Mouse (Mus musculus): Measurements from ENCODE around the gene Fdx1l. TPM values are rescaled to one million over a fixed set of nuclear protein-coding genes. Genes with fewer than 3 reads are reported as not detected.

Fdx1l gene
- polyA plus RNA-seq (2015; fragmentation: Nextera tagmentation; extraction: Ambion mirVana), result 26.7 and 29.9 TPM in 2 replicates

DNA sequence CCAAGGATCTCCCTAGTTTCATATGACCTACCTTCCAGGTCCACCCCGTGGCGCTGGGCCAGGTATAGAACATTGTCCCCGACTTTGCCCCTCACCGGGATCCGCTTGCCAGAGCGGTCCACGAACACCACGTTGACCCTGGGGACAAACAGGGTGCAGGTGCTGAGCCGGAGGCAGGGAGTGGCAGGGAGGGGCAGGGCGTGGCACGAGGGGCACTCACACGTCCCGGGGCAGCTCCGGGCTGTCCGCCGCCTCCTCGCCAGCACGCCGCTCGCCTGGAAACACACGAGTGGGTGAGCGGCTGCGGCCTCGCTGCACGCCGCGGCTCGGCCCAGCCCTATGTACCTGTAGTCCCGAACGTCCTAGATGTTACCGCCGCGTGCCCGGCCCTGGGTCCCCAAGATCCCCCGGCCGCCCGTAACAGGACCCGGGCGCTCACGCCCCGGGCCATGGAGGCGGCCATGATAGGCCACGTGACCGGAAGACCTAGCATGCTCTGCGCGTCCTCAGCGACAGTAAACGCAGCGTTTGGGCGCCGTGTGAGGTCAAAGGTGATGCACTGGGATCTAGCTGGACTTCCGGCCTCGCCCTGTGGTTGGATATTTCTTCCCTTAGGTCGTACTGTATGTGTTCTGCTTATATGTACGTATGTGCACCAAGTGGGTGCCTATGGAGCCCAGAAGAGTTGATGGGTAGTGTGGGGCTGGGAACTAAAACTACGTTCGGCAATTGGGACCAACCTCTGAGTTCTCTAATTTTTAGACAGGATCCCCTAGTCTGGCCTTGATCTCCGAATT, at the start of gene Fdx1l, which contains the start of gene Gm49373:
Gene Fdx1l, minus strand, starts transcription at position 571 of the 797 bp plus-strand sequence.
Gene Gm49373, minus strand, starts transcription at position 53 of the 797 bp plus-strand sequence.
- Histone ChIP-seq H3K36me3 (replicated peaks; ENCODE audit: insufficient read depth, low read length) (peaks cover 28% of the 10 kb centered on the region), H3K4me2 (ENCODE audit: low read depth, low read length) (peak within 1 kb of the TSS; percentile 88), H3K9me3 (ENCODE audit: low read length) (no peaks in the 10 kb centered on the region), H3K27me3 (ENCODE audit: insufficient read depth, low read length) (no peaks in the 10 kb centered on the region), H3K27ac (ENCODE audit: low read depth) (peak within 1 kb of the TSS; percentile 64), H3K9ac (replicated peaks) (peak within 1 kb of the TSS; percentile 69), H3K4me3 (ENCODE audit: low read depth, low read length) (peak within 1 kb of the TSS; percentile 68), H3K4me1 (ENCODE audit: insufficient read depth) (peaks cover 16% of the 10 kb centered on the region)
- TF ChIP-seq CTCF (IDR thresholded peaks at IDR 0.05; ENCODE audit: low read depth) (no peak), EP300 (IDR thresholded peaks at IDR 0.05; ENCODE audit: low read depth) (no peak)
- ATAC-seq, result peak; percentile 96
- WGBS (ENCODE audit: insufficient replicate concordance), result 2% methylated on average over 57 of the region's 58 CpGs
- DNase-seq, result peak; percentile 91

DNA sequence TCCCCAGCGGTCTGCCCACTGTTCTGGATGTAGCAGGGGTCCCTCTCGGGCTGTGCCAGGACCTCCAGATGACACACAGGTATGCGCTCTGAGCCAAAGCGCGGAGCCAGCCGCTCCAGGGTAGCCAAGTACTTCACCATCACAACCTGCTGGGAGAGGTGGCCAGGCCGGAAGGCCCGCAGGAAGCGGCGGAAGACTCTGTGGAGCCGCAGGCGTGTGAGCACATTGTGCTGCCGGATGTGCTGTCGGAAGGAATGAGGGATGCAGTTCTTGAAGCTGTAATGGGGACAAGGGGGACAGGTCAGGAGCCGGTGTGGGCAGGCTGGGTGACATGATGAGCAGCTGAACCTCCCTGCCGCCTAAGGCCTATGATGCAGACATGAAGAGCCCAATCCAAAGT, 48.1 kb upstream of the Fdx1l start:
- ATAC-seq (no peak), DNase-seq (no peak)
- H3K4me1 ChIP-seq (ENCODE audit: insufficient read depth), result peaks cover 5% of the 10 kb centered on the region
- H3K4me3 ChIP-seq (ENCODE audit: low read depth, low read length), result no peak overlapping the region
- H3K9ac ChIP-seq (replicated peaks), result no peak overlapping the region
- no peak overlapping the region for H3K4me2 ChIP-seq (ENCODE audit: low read depth, low read length)
- WGBS (ENCODE audit: insufficient replicate concordance), result 83% methylated on average over 16 of the region's 16 CpGs
- no peak overlapping the region for H3K27ac ChIP-seq (ENCODE audit: low read depth)
- no peaks in the 10 kb centered on the region for H3K9me3 ChIP-seq (ENCODE audit: low read length)
- TF ChIP-seq EP300 (IDR thresholded peaks at IDR 0.05; ENCODE audit: low read depth), result no peak
- TF ChIP-seq CTCF (IDR thresholded peaks at IDR 0.05; ENCODE audit: low read depth), result no peak
- H3K27me3 ChIP-seq (ENCODE audit: insufficient read depth, low read length), result no peaks in the 10 kb centered on the region
- peaks cover 29% of the 10 kb centered on the region for H3K36me3 ChIP-seq (replicated peaks; ENCODE audit: insufficient read depth, low read length)

DNA sequence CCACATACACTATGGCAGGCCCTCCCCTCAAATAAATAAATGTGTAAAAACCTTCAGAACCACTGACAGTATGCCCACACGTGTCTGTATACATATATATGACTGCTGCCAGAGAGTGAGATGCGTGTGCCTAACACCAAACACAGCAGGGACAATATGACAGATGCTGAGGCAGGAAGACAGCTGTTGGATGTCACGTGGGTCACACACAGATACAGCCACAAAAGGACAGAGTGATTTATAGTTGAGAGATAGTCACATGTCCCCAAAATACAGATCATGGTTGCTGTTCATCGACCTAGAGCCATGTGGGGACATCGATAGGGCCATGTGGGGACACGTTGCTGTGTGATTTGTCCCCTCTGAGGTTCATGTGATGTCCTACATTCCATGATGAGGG, 43.7 kb upstream of the Fdx1l start:
- TF ChIP-seq EP300 (IDR thresholded peaks at IDR 0.05; ENCODE audit: low read depth) (no peak), CTCF (IDR thresholded peaks at IDR 0.05; ENCODE audit: low read depth) (no peak)
- Histone ChIP-seq H3K4me1 (ENCODE audit: insufficient read depth) (no peaks in the 10 kb centered on the region), H3K27ac (ENCODE audit: low read depth) (no peak overlapping the region), H3K4me2 (ENCODE audit: low read depth, low read length) (no peak overlapping the region), H3K36me3 (replicated peaks; ENCODE audit: insufficient read depth, low read length) (peaks cover 13% of the 10 kb centered on the region), H3K9ac (replicated peaks) (no peak overlapping the region), H3K27me3 (ENCODE audit: insufficient read depth, low read length) (no peaks in the 10 kb centered on the region), H3K9me3 (ENCODE audit: low read length) (no peaks in the 10 kb centered on the region), H3K4me3 (ENCODE audit: low read depth, low read length) (no peak overlapping the region)
- ATAC-seq (no peak), DNase-seq (no peak)
- WGBS (ENCODE audit: insufficient replicate concordance), result 74% methylated on average over 6 of the region's 6 CpGs

DNA sequence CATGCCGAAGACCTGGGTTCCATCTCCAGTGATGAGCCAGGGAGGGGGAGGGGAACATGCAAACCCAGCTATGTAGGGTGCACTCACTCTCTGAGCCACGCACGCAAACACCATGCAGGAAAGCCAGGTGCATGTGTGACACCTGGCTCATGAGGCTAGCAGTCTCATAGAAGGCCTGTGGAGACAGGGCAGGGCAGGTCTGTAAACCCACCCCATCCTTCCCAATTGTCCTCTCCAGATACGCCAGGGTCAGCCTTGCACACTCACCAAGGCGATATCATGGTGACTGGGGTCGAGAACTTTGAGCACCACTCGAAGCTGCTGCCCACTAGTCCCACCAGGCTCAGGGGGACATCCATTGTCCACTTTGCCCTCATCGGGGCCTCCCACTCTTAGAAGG, 41.7 kb upstream of the Fdx1l start:
- H3K9me3 ChIP-seq (ENCODE audit: low read length), result no peaks in the 10 kb centered on the region
- no peak overlapping the region for H3K9ac ChIP-seq (replicated peaks)
- H3K4me3 ChIP-seq (ENCODE audit: low read depth, low read length), result no peak overlapping the region
- H3K4me1 ChIP-seq (ENCODE audit: insufficient read depth), result no peaks in the 10 kb centered on the region
- DNase-seq (no peak), ATAC-seq (no peak)
- WGBS (ENCODE audit: insufficient replicate concordance), result 86% methylated on average over 8 of the region's 8 CpGs
- no peak overlapping the region for H3K27ac ChIP-seq (ENCODE audit: low read depth)
- H3K36me3 ChIP-seq (replicated peaks; ENCODE audit: insufficient read depth, low read length), result 0 out of 2 replicates have a peak, but pooled peaks cover 3% of the 10 kb centered on the region
- H3K4me2 ChIP-seq (ENCODE audit: low read depth, low read length), result no peak overlapping the region
- H3K27me3 ChIP-seq (ENCODE audit: insufficient read depth, low read length), result no peaks in the 10 kb centered on the region
- TF ChIP-seq CTCF (IDR thresholded peaks at IDR 0.05; ENCODE audit: low read depth) (no peak), EP300 (IDR thresholded peaks at IDR 0.05; ENCODE audit: low read depth) (no peak)

DNA sequence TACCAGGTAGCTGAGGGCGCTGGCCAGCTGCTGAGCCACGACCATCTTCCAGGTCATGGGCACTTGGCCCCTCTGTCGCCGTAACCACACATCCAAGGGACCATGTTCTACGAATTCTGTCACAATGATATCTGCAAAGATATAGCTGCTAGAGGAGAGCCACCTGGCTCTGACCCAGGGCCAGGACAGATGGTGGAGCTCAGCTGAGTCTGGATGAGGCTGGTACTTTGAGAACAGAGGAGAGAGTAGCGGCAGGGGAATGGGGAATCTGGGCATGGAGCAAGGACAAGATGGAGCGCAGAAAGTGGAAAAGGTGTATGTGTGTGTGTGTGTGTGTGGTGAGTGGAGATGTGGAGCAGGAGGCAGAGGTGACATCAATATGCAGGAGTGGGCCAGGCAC, 40.8 kb upstream of the Fdx1l start:
- Histone ChIP-seq H3K9me3 (ENCODE audit: low read length) (no peaks in the 10 kb centered on the region), H3K36me3 (replicated peaks; ENCODE audit: insufficient read depth, low read length) (0 out of 2 replicates have a peak, but pooled peaks cover 4% of the 10 kb centered on the region), H3K4me3 (ENCODE audit: low read depth, low read length) (no peak overlapping the region), H3K4me2 (ENCODE audit: low read depth, low read length) (no peak overlapping the region), H3K4me1 (ENCODE audit: insufficient read depth) (no peaks in the 10 kb centered on the region), H3K9ac (replicated peaks) (no peak overlapping the region), H3K27ac (ENCODE audit: low read depth) (no peak overlapping the region), H3K27me3 (ENCODE audit: insufficient read depth, low read length) (no peaks in the 10 kb centered on the region)
- TF ChIP-seq CTCF (IDR thresholded peaks at IDR 0.05; ENCODE audit: low read depth) (no peak), EP300 (IDR thresholded peaks at IDR 0.05; ENCODE audit: low read depth) (no peak)
- DNase-seq (no peak), ATAC-seq (no peak)
- WGBS (ENCODE audit: insufficient replicate concordance), result 92% methylated on average over 7 of the region's 7 CpGs

DNA sequence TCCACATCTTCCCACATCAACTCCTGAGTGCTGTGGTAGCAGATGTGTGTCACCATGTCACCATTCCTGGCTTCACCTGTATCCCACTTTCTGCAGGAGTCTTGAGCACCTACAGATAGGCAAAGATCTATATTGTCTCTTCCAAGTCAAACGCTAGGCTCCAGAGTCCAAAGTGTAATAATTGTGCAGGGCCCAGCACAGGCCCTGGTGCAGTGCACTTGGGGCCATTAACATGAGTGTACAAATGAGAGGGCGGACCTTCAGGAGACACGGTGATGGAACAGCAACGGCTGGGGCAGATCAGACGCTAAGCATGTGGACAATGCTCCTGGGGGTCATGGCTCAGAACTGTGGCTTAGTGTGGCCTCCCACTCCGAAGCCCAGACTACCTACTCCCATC, 40.3 kb upstream of the Fdx1l start:
- WGBS (ENCODE audit: insufficient replicate concordance), result 75% methylated on average over 6 of the region's 6 CpGs
- no peak for TF ChIP-seq CTCF (IDR thresholded peaks at IDR 0.05; ENCODE audit: low read depth)
- no peak for TF ChIP-seq EP300 (IDR thresholded peaks at IDR 0.05; ENCODE audit: low read depth)
- Histone ChIP-seq H3K36me3 (replicated peaks; ENCODE audit: insufficient read depth, low read length) (0 out of 2 replicates have a peak, but pooled peaks cover 8% of the 10 kb centered on the region), H3K27me3 (ENCODE audit: insufficient read depth, low read length) (no peaks in the 10 kb centered on the region), H3K4me2 (ENCODE audit: low read depth, low read length) (no peak overlapping the region), H3K9ac (replicated peaks) (no peak overlapping the region), H3K4me1 (ENCODE audit: insufficient read depth) (no peaks in the 10 kb centered on the region), H3K9me3 (ENCODE audit: low read length) (no peaks in the 10 kb centered on the region), H3K27ac (ENCODE audit: low read depth) (no peak overlapping the region), H3K4me3 (ENCODE audit: low read depth, low read length) (no peak overlapping the region)
- no peak for ATAC-seq
- DNase-seq, result no peak

All from liver, postnatal 0 days (tissue).